ENCODE assay signal across 8 mouse cellular contexts in genomic region chr14:52257484-52258213, GRCm38 (mm10). TPM values are rescaled to one million over a fixed set of nuclear protein-coding genes. Genes with fewer than 3 reads are reported as not detected.
A peak's percentile ranks its signal among the peaks of the same experiment; 100 is the strongest.
DNase-seq lines count a peak whose midpoint lies in the region; ATAC-seq and TF ChIP-seq lines count a peak whose summit lies in the region.

Gene Chd8 (minus strand): TSS chr14:52257780.

- H3K4me2 ChIP-seq in forebrain, embryonic 15.5 days (replicated peaks) = peak within 1 kb of the TSS; percentile 51
- peak within 1 kb of the TSS; percentile 90 for H3K4me2 ChIP-seq in lung, embryonic 14.5 days

- TF ChIP-seq CTCF in layer of hippocampus, adult 2 months (conservative IDR thresholded peaks at IDR 0.05) = peak; percentile 89
- TF ChIP-seq CTCF in lung, embryonic 14.5 days (IDR thresholded peaks at IDR 0.05; ENCODE audit: low read depth) = peak; percentile 84
- TF ChIP-seq CTCF in olfactory bulb, adult 2 months (IDR thresholded peaks at IDR 0.05; ENCODE audit: insufficient read depth, low read depth, low read length) = peak; percentile 75
- peak; percentile 95 for TF ChIP-seq CTCF in thymus, adult 2 months (IDR thresholded peaks at IDR 0.05; ENCODE audit: borderline replicate concordance, control insufficient read depth, extremely low read depth, insufficient read depth, low read length, poor library complexity)

- peak; percentile 75; the same call in 1 of the 2 replicates for TF ChIP-seq POLR2A in olfactory bulb, adult 2 months (IDR thresholded peaks at IDR 0.05; ENCODE audit: insufficient read depth, low read depth, low read length)
- TF ChIP-seq POLR2A in thymus, adult 2 months (IDR thresholded peaks at IDR 0.05; ENCODE audit: control insufficient read depth, extremely low read depth, insufficient read depth, low read length, poor library complexity) = peak; percentile 89

- peak; percentile 100 for ATAC-seq in forebrain, embryonic 15.5 days (replicated peaks)
- peak; percentile 100 for ATAC-seq in lung, embryonic 14.5 days (ENCODE audit: insufficient read depth)

- H3K27me3 ChIP-seq in forebrain, embryonic 15.5 days = no peaks in the 10 kb centered on the region
- no peaks in the 10 kb centered on the region for H3K27me3 ChIP-seq in lung, embryonic 14.5 days (ENCODE audit: insufficient read depth, low read length)
- H3K27me3 ChIP-seq in thymus, adult 2 months (ENCODE audit: control insufficient read depth, insufficient read depth, low read length) = no peaks in the 10 kb centered on the region

- H3K27ac ChIP-seq in ES-E14 (ENCODE audit: insufficient read depth, low read depth, low read length, poor library complexity, severe bottlenecking) = peak within 1 kb of the TSS; percentile 88
- peak within 1 kb of the TSS; percentile 93 for H3K27ac ChIP-seq in forebrain, embryonic 15.5 days (replicated peaks)
- H3K27ac ChIP-seq in layer of hippocampus, adult 2 months = peak within 1 kb of the TSS; percentile 88
- H3K27ac ChIP-seq in lung, embryonic 14.5 days (ENCODE audit: low read depth) = peak within 1 kb of the TSS; percentile 92
- peak within 1 kb of the TSS; percentile 57 for H3K27ac ChIP-seq in olfactory bulb, adult 2 months (ENCODE audit: insufficient read depth, low read depth, low read length)
- H3K27ac ChIP-seq in thymus, adult 2 months (ENCODE audit: control insufficient read depth, insufficient read depth, low read length) = peak within 1 kb of the TSS; percentile 65

- peak within 1 kb of the TSS; percentile 95 to 96 for H3K4me3 ChIP-seq in ES-E14 (ENCODE audit: insufficient read depth in 1 of 2, low read depth in 1 of 2, low read length in 2 of 2, poor library complexity in 1 of 2, severe bottlenecking in 1 of 2)
- peak within 1 kb of the TSS; percentile 68 for H3K4me3 ChIP-seq in forebrain, embryonic 15.5 days
- peak within 1 kb of the TSS; percentile 98 for H3K4me3 ChIP-seq in layer of hippocampus, adult 2 months
- H3K4me3 ChIP-seq in lung, embryonic 14.5 days (ENCODE audit: low read depth, low read length) = peak within 1 kb of the TSS; percentile 72
- H3K4me3 ChIP-seq in olfactory bulb, adult 2 months (ENCODE audit: insufficient read depth, low read depth, low read length) = peak within 1 kb of the TSS; percentile 86
- H3K4me3 ChIP-seq in thymus, adult 2 months (ENCODE audit: control insufficient read depth, insufficient read depth, low read length) = peak within 1 kb of the TSS; percentile 84

- in situ Hi-C loops in ES-E14 (cut with MboI; ENCODE audit: low sequenced_read_pairs in 2 of 2, unreplicated experiment in 2 of 2) = no loop called here

- H3K9ac ChIP-seq in ES-E14 (ENCODE audit: insufficient read depth, low read depth, low read length, poor library complexity, severe bottlenecking) = peak within 1 kb of the TSS; percentile 95
- H3K9ac ChIP-seq in forebrain, embryonic 15.5 days (replicated peaks) = peak within 1 kb of the TSS; percentile 85
- peak within 1 kb of the TSS; percentile 79 for H3K9ac ChIP-seq in lung, embryonic 14.5 days

- under 1% methylated on average over 54 of the region's 54 CpGs for WGBS in forebrain, embryonic 15.5 days
- WGBS in lung, embryonic 14.5 days = under 1% methylated on average over 54 of the region's 54 CpGs
- under 1% methylated on average over 54 of the region's 54 CpGs for WGBS in olfactory bulb, adult 2 months
- WGBS in thymus, adult 2 months = 1% methylated on average over 54 of the region's 54 CpGs

- H3K9me3 ChIP-seq in ES-E14 (ENCODE audit: control insufficient read depth, insufficient read depth, low read depth, low read length) = no peaks in the 10 kb centered on the region
- no peaks in the 10 kb centered on the region for H3K9me3 ChIP-seq in forebrain, embryonic 15.5 days
- H3K9me3 ChIP-seq in lung, embryonic 14.5 days (ENCODE audit: low read depth, low read length) = no peaks in the 10 kb centered on the region

- peak; percentile 94 for DNase-seq in ES-E14 (ENCODE audit: low read depth, low spot score)
- peak; percentile 99 for DNase-seq in cerebellum, adult 11-12 months
- DNase-seq in heart, postnatal 25 days (ENCODE audit: low spot score) = peak; percentile 97
- peak; percentile 96 to 98 for DNase-seq in layer of hippocampus, adult 2 months (ENCODE audit: low spot score in 2 of 2)
- DNase-seq in lung, embryonic 14.5 days = peak; percentile 98
- DNase-seq in thymus, adult 2 months = peak; percentile 98

- intact Hi-C loops in heart, postnatal 25 days (cut with DNase I) = loop anchor here (1.0 to 2.0 kb wide), 2 partner anchors 13 to 21 kb away; partner anchors contain the start of genes Rab2b and Tox4

- peaks cover 1 to 5% of the 10 kb centered on the region in 2 experiments; a peak in 1 of 4 replicates for H3K4me1 ChIP-seq in ES-E14 (ENCODE audit: control insufficient read depth in 2 of 2, insufficient read depth in 2 of 2, low read length in 2 of 2, poor library complexity in 1 of 2)
- peaks cover 23% of the 10 kb centered on the region for H3K4me1 ChIP-seq in forebrain, embryonic 15.5 days
- H3K4me1 ChIP-seq in lung, embryonic 14.5 days (ENCODE audit: insufficient read depth) = peaks cover 4% of the 10 kb centered on the region; the same call in 1 of the 2 replicates
- no peaks in the 10 kb centered on the region for H3K4me1 ChIP-seq in olfactory bulb, adult 2 months (ENCODE audit: control insufficient read depth, insufficient read depth, low read length)
- H3K4me1 ChIP-seq in thymus, adult 2 months (replicated peaks; ENCODE audit: control insufficient read depth, insufficient read depth, low read length) = peaks cover 3% of the 10 kb centered on the region; the same call in 1 of the 2 replicates

- peaks cover 2% of the 10 kb centered on the region; the same call in 1 of the 2 replicates for H3K36me3 ChIP-seq in ES-E14 (ENCODE audit: control insufficient read depth, insufficient read depth, low read length, poor library complexity, severe bottlenecking)
- H3K36me3 ChIP-seq in forebrain, embryonic 15.5 days = peaks cover 8% of the 10 kb centered on the region; the same call in 1 of the 2 replicates
- 0 out of 2 replicates have a peak, but pooled peaks cover 7% of the 10 kb centered on the region for H3K36me3 ChIP-seq in lung, embryonic 14.5 days (ENCODE audit: insufficient read depth)
- H3K36me3 ChIP-seq in thymus, adult 2 months (ENCODE audit: control insufficient read depth, insufficient read depth, low read length) = no peaks in the 10 kb centered on the region

TF ChIP-seq in ES-E14, 5 proteins besides CTCF, POLR2A, EP300 and RAD21:
- no peak for TF ChIP-seq ZC3H11A (IDR thresholded peaks at IDR 0.05; ENCODE audit: borderline replicate concordance, low read depth, low read length)
- TF ChIP-seq HCFC1 (IDR thresholded peaks at IDR 0.05; ENCODE audit: borderline replicate concordance, insufficient read depth, low read length) = peak; percentile 67

RNA-seq across cellular contexts. Expression of gene Chd8, which starts in this region (rescaled TPM):
- 45.1 and 82.1 TPM in 2 replicates for total RNA-seq in ES-E14 (2012; rRNA removed)
- 39.7 and 47.9 TPM in 2 replicates for polyA plus RNA-seq in forebrain, embryonic 15.5 days (2015; fragmentation: Nextera tagmentation; extraction: Ambion mirVana)
- 10 to 100 TPM; 34.6 to 44.8 TPM for total RNA-seq in heart, postnatal 25 days (2021)
- 100 to 1,000 TPM; 126 to 138 TPM for total RNA-seq in layer of hippocampus, adult 2 months (2021)
- 48.8 and 52.8 TPM in 2 replicates for polyA plus RNA-seq in lung, embryonic 14.5 days (2014; fragmentation: Nextera tagmentation; extraction: Ambion mirVana)
- polyA plus RNA-seq in olfactory bulb, adult 2 months (2012; ENCODE audit: insufficient read depth, insufficient read length, low replicate concordance, missing spikeins) = 792 TPM in 1 of 2 replicates, not detected in the other
- 66.6 and 70.2 TPM in 2 replicates for polyA plus RNA-seq in thymus, adult 2 months (2012; rRNA removed)

Comparison
In these comparisons a context has a peak if more than half of its experiments do, and no peak if none do; other contexts are left out.
1. Peak in every context shown above with its lines: DNase-seq, ATAC-seq, H3K4me3 ChIP-seq and H3K27ac ChIP-seq.